Mouse (Mus musculus): ENCODE results near the gene Dpm2. TPM values are rescaled to one million over a fixed set of nuclear protein-coding genes. Genes with fewer than 3 reads are reported as not detected.

Dpm2 gene
- polyA plus RNA-seq, 1 experiment from 2014 or later, result 62.0 TPM

GRCm38 (mm10) chr2:32536086-32536633 lies 34.5 kb upstream of the Dpm2 start:
- Histone ChIP-seq H3K4me1 (replicated peaks) (peaks cover 55% of the 10 kb centered on the region), H3K4me3 (peak overlapping the region; percentile 93), H3K9ac (peak overlapping the region; percentile 95), H3K27me3 (no peaks in the 10 kb centered on the region), H3K27ac (peak overlapping the region; percentile 93), H3K4me2 (peak overlapping the region; percentile 94), H3K9me3 (replicated peaks) (no peaks in the 10 kb centered on the region), H3K36me3 (no peaks in the 10 kb centered on the region)
- no peak for ATAC-seq (replicated peaks; ENCODE audit: insufficient number of reproducible peaks, insufficient read depth, low FRiP score, low read depth)
- WGBS, result 3% methylated on average over 14 of the region's 14 CpGs

GRCm38 (mm10) chr2:32536634-32537359 lies 33.9 kb upstream of the Dpm2 start:
- no peaks in the 10 kb centered on the region for H3K27me3 ChIP-seq
- no peaks in the 10 kb centered on the region for H3K9me3 ChIP-seq (replicated peaks)
- H3K4me3 ChIP-seq, result peak overlapping the region; percentile 93
- peaks cover 61% of the 10 kb centered on the region for H3K4me1 ChIP-seq (replicated peaks)
- H3K4me2 ChIP-seq, result peak overlapping the region; percentile 94
- peak overlapping the region; percentile 95 for H3K9ac ChIP-seq
- H3K36me3 ChIP-seq, result no peaks in the 10 kb centered on the region
- peak overlapping the region; percentile 93 for H3K27ac ChIP-seq
- WGBS, result 5% methylated on average over 11 of the region's 11 CpGs
- no peak for ATAC-seq (replicated peaks; ENCODE audit: insufficient number of reproducible peaks, insufficient read depth, low FRiP score, low read depth)

- peak; percentile 15; the same call in 1 of the 2 replicates for ATAC-seq (replicated peaks; ENCODE audit: insufficient number of reproducible peaks, insufficient read depth, low FRiP score, low read depth)
- WGBS, result 8% methylated on average over 9 of the region's 9 CpGs
- H3K27me3 ChIP-seq, result no peaks in the 10 kb centered on the region
- peak overlapping the region; percentile 95 for H3K9ac ChIP-seq
- H3K4me3 ChIP-seq, result peak overlapping the region; percentile 93
- no peaks in the 10 kb centered on the region for H3K36me3 ChIP-seq
- H3K27ac ChIP-seq, result peak overlapping the region; percentile 93
- peak overlapping the region; percentile 94 for H3K4me2 ChIP-seq
- H3K9me3 ChIP-seq (replicated peaks), result no peaks in the 10 kb centered on the region
- peaks cover 64% of the 10 kb centered on the region for H3K4me1 ChIP-seq (replicated peaks)
Observed at GRCm38 (mm10) chr2:32537360-32537905, 33.2 kb upstream of the Dpm2 start.

- Histone ChIP-seq H3K9ac (peak overlapping the region; percentile 95; the same call in 1 of the 2 replicates), H3K4me3 (peak overlapping the region; percentile 93), H3K36me3 (no peaks in the 10 kb centered on the region), H3K27ac (peak overlapping the region; percentile 93), H3K9me3 (replicated peaks) (no peaks in the 10 kb centered on the region), H3K4me1 (replicated peaks) (peaks cover 69% of the 10 kb centered on the region), H3K4me2 (peak overlapping the region; percentile 94), H3K27me3 (no peaks in the 10 kb centered on the region)
- WGBS, result 67% methylated on average over 5 of the region's 5 CpGs
- ATAC-seq (replicated peaks; ENCODE audit: insufficient number of reproducible peaks, insufficient read depth, low FRiP score, low read depth), result no peak
Observed at GRCm38 (mm10) chr2:32537941-32538340, 32.7 kb upstream of the Dpm2 start.

- H3K4me2 ChIP-seq, result peak overlapping the region; percentile 94; the same call in 1 of the 2 replicates
- no peaks in the 10 kb centered on the region for H3K27me3 ChIP-seq
- peak overlapping the region; percentile 93; the same call in 1 of the 2 replicates for H3K4me3 ChIP-seq
- no peak for ATAC-seq (replicated peaks; ENCODE audit: insufficient number of reproducible peaks, insufficient read depth, low FRiP score, low read depth)
- no peaks in the 10 kb centered on the region for H3K9me3 ChIP-seq (replicated peaks)
- peaks cover 71% of the 10 kb centered on the region for H3K4me1 ChIP-seq (replicated peaks)
- peak overlapping the region; percentile 93; the same call in 1 of the 2 replicates for H3K27ac ChIP-seq
- H3K36me3 ChIP-seq, result no peaks in the 10 kb centered on the region
- H3K9ac ChIP-seq, result no peak overlapping the region
- 68% methylated on average over 4 of the region's 4 CpGs for WGBS
Observed at GRCm38 (mm10) chr2:32538461-32538860, 32.2 kb upstream of the Dpm2 start.

GRCm38 (mm10) chr2:32539452-32539981 lies 31.1 kb upstream of the Dpm2 start:
- ATAC-seq (replicated peaks; ENCODE audit: insufficient number of reproducible peaks, insufficient read depth, low FRiP score, low read depth), result no peak
- Histone ChIP-seq H3K9me3 (replicated peaks) (no peaks in the 10 kb centered on the region), H3K36me3 (no peaks in the 10 kb centered on the region), H3K27me3 (no peaks in the 10 kb centered on the region), H3K4me1 (replicated peaks) (peaks cover 64% of the 10 kb centered on the region), H3K4me2 (no peak overlapping the region), H3K9ac (no peak overlapping the region; the same call in 1 of the 2 replicates), H3K4me3 (no peak overlapping the region), H3K27ac (peak overlapping the region; percentile 18; the same call in 1 of the 2 replicates)
- WGBS, result 65% methylated on average over 14 of the region's 14 CpGs

GRCm38 (mm10) chr2:32541333-32541908 lies 29.2 kb upstream of the Dpm2 start:
- Histone ChIP-seq H3K27me3 (no peaks in the 10 kb centered on the region), H3K4me2 (no peak overlapping the region), H3K4me1 (replicated peaks) (peaks cover 53% of the 10 kb centered on the region), H3K9me3 (replicated peaks) (no peaks in the 10 kb centered on the region), H3K27ac (no peak overlapping the region), H3K36me3 (no peaks in the 10 kb centered on the region), H3K4me3 (no peak overlapping the region), H3K9ac (no peak overlapping the region)
- no peak for ATAC-seq (replicated peaks; ENCODE audit: insufficient number of reproducible peaks, insufficient read depth, low FRiP score, low read depth)
- WGBS, result 86% methylated on average over 2 of the region's 2 CpGs

GRCm38 (mm10) chr2:32541986-32542573 lies 28.6 kb upstream of the Dpm2 start:
- 83% methylated on average over 4 of the region's 4 CpGs for WGBS
- H3K4me1 ChIP-seq (replicated peaks), result peaks cover 49% of the 10 kb centered on the region

GRCm38 (mm10) chr2:32543031-32543449 lies 27.6 kb upstream of the Dpm2 start:
- H3K27me3 ChIP-seq, result no peaks in the 10 kb centered on the region
- H3K9ac ChIP-seq, result no peak overlapping the region
- H3K27ac ChIP-seq, result no peak overlapping the region
- 38% methylated on average over 3 of the region's 3 CpGs for WGBS
- no peaks in the 10 kb centered on the region for H3K9me3 ChIP-seq (replicated peaks)
- no peaks in the 10 kb centered on the region for H3K36me3 ChIP-seq
- ATAC-seq (replicated peaks; ENCODE audit: insufficient number of reproducible peaks, insufficient read depth, low FRiP score, low read depth), result no peak
- peaks cover 48% of the 10 kb centered on the region for H3K4me1 ChIP-seq (replicated peaks)
- H3K4me3 ChIP-seq, result no peak overlapping the region
- no peak overlapping the region for H3K4me2 ChIP-seq

More at GRCm38 (mm10) chr2:32541986-32542573, 28.6 kb upstream of the Dpm2 start:
- Histone ChIP-seq H3K4me2 (no peak overlapping the region), H3K36me3 (no peaks in the 10 kb centered on the region), H3K4me3 (no peak overlapping the region), H3K27ac (no peak overlapping the region), H3K27me3 (no peaks in the 10 kb centered on the region), H3K9ac (no peak overlapping the region), H3K9me3 (replicated peaks) (no peaks in the 10 kb centered on the region)
- no peak for ATAC-seq (replicated peaks; ENCODE audit: insufficient number of reproducible peaks, insufficient read depth, low FRiP score, low read depth)

GRCm38 (mm10) chr2:32546951-32547350 lies 23.7 kb upstream of the Dpm2 start:
- Histone ChIP-seq H3K9ac (no peak overlapping the region), H3K9me3 (replicated peaks) (no peaks in the 10 kb centered on the region), H3K27me3 (no peaks in the 10 kb centered on the region), H3K4me3 (no peak overlapping the region), H3K36me3 (no peaks in the 10 kb centered on the region), H3K4me2 (no peak overlapping the region), H3K27ac (no peak overlapping the region), H3K4me1 (replicated peaks) (peaks cover 48% of the 10 kb centered on the region)
- WGBS, result 89% methylated on average over 1 of the region's 1 CpGs
- no peak for ATAC-seq (replicated peaks; ENCODE audit: insufficient number of reproducible peaks, insufficient read depth, low FRiP score, low read depth)

GRCm38 (mm10) chr2:32547380-32547779 lies 23.3 kb upstream of the Dpm2 start:
- Histone ChIP-seq H3K36me3 (no peaks in the 10 kb centered on the region), H3K27me3 (no peaks in the 10 kb centered on the region), H3K9ac (no peak overlapping the region), H3K4me3 (no peak overlapping the region), H3K27ac (no peak overlapping the region), H3K4me1 (replicated peaks) (peaks cover 45% of the 10 kb centered on the region), H3K9me3 (replicated peaks) (no peaks in the 10 kb centered on the region), H3K4me2 (no peak overlapping the region)
- 71% methylated on average over 5 of the region's 5 CpGs for WGBS
- ATAC-seq (replicated peaks; ENCODE audit: insufficient number of reproducible peaks, insufficient read depth, low FRiP score, low read depth), result no peak

All from heart, embryonic 15.5 days (tissue).